Mouse (Mus musculus) hindbrain, embryonic 16.5 days (tissue): ENCODE results near the gene Gm20441. TPM values are rescaled to one million over a fixed set of nuclear protein-coding genes. Genes with fewer than 3 reads are reported as not detected.

Source experiments
- ATAC-seq: fragments of 200-750 bp; cut with Nextera tagmentation; 2 replicates; pipeline ENCODE4 v1.8.0; 2017; ENCODE audit warnings: moderate TSS enrichment, moderate library complexity
- H3K27ac ChIP-seq: fragments of 300-500 bp; sonication (generic); 2 replicates; pipeline ENCODE4 v1.5.1; 2014; ENCODE audit warnings: low read depth, mild to moderate bottlenecking, control low read depth, low read length, moderate library complexity
- H3K27me3 ChIP-seq: fragments of 300-500 bp; sonication (generic); replicated peaks from 2 replicates; pipeline ENCODE4 v1.6.1; 2014; ENCODE audit warnings: low read length; ENCODE audit not compliant: control insufficient read depth, insufficient read depth
- H3K36me3 ChIP-seq: fragments of 300-500 bp; sonication (generic); 2 replicates; pipeline ENCODE4 v1.6.1; 2014; ENCODE audit warnings: mild to moderate bottlenecking, low read length, moderate library complexity, mixed read lengths; ENCODE audit not compliant: control insufficient read depth, insufficient read depth
- H3K4me1 ChIP-seq: fragments of 300-500 bp; sonication (generic); 2 replicates; pipeline ENCODE4 v1.6.1; 2014; ENCODE audit warnings: low read depth, low read length; ENCODE audit not compliant: control insufficient read depth, insufficient read depth
- H3K4me2 ChIP-seq: fragments of 300-500 bp; sonication (generic); 2 replicates; pipeline ENCODE4 v1.6.1; 2014; ENCODE audit warnings: mild to moderate bottlenecking, low read length, control low read depth, moderate library complexity
- H3K4me3 ChIP-seq: fragments of 300-500 bp; sonication (generic); 2 replicates; pipeline ENCODE4 v1.5.1; 2014; ENCODE audit warnings: mild to moderate bottlenecking, low read length, control low read depth, moderate library complexity
- H3K9ac ChIP-seq: fragments of 300-500 bp; sonication (generic); 2 replicates; pipeline ENCODE4 v1.6.1; 2014; ENCODE audit warnings: low read depth, mild to moderate bottlenecking, control low read depth, low read length, moderate library complexity
- H3K9me3 ChIP-seq: fragments of 300-500 bp; sonication (generic); 2 replicates; pipeline ENCODE4 v1.6.1; 2014; ENCODE audit warnings: mild to moderate bottlenecking, low read length, moderate library complexity; ENCODE audit not compliant: control insufficient read depth
- WGBS: fragments of 180-500 bp; shearing (Covaris S2); extraction: QIAGEN DNeasy Blood & Tissue Kit; methylation state at CpG from one replicate; pipeline ENCODE4 v1.1.7; 2014; 5-methylcytosine and 5-hydroxymethylcytosine counted together
- polyA plus RNA-seq: library from polyadenylated mRNA; unstranded; fragments of >200 nt; fragmentation: Nextera tagmentation; extraction: Ambion mirVana; gene quantifications from 2 replicates; pipeline ENCODE4 v1.2.1, GENCODE M21; 2015

Gm20441 gene
- 0.50 TPM in 1 of 2 replicates, not detected in the other for polyA plus RNA-seq

- Histone ChIP-seq H3K27ac (no peak within 1 kb of the TSS), H3K9me3 (no peaks in the 10 kb centered on the region), H3K4me1 (peaks cover 6% of the 10 kb centered on the region), H3K27me3 (peaks cover 16% of the 10 kb centered on the region), H3K36me3 (no peaks in the 10 kb centered on the region), H3K4me2 (peak within 1 kb of the TSS; percentile 70), H3K9ac (peak within 1 kb of the TSS; percentile 47), H3K4me3 (peak within 1 kb of the TSS; percentile 39)
- WGBS: under 1% methylated on average over 28 of the region's 28 CpGs
- ATAC-seq: no peak
Measured at GRCm38 (mm10) chr10:75780769-75781578, at the start of gene Gm20441, which contains the start of gene Gstt3. Gene Gm20441 (minus strand): TSS chr10:75780954. Gene Gstt3 (minus strand): TSS chr10:75781414.

DNA sequence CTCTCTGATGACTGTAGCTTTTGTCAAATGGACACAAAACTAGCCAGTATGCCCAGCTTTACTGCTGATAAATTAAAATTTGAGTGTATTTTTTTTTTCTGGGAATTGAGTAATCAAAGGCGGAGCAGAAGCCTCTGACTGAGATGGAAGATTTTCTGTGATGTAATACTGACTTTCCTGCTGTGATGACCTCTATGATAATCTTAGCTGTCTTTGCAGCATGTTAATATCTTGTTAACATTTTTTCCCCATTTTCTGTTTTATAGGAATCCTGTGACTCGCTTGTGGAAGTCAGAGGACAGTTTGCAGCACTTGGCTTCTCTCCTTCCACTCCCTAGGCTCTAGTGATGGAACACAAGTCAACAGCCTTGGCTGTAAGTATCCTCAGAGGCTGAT is 49.5 kb upstream of the Gm20441 start:
- Histone ChIP-seq H3K27ac (no peak overlapping the region), H3K4me3 (no peak overlapping the region), H3K9ac (no peak overlapping the region), H3K4me2 (no peak overlapping the region), H3K27me3 (no peaks in the 10 kb centered on the region; the same call in none of the 2 replicates), H3K9me3 (no peaks in the 10 kb centered on the region), H3K36me3 (no peaks in the 10 kb centered on the region), H3K4me1 (peaks cover 7% of the 10 kb centered on the region)
- WGBS: 90% methylated on average over 2 of the region's 2 CpGs
- ATAC-seq: no peak

- no peak overlapping the region for H3K4me3 ChIP-seq
- no peak overlapping the region for H3K27ac ChIP-seq
- no peak overlapping the region for H3K9ac ChIP-seq
- H3K4me1 ChIP-seq: peaks cover 7% of the 10 kb centered on the region
- ATAC-seq: no peak
- H3K9me3 ChIP-seq: no peaks in the 10 kb centered on the region
- H3K27me3 ChIP-seq: no peaks in the 10 kb centered on the region; the same call in none of the 2 replicates
- H3K36me3 ChIP-seq: no peaks in the 10 kb centered on the region
- H3K4me2 ChIP-seq: no peak overlapping the region
- WGBS: 88% methylated on average over 2 of the region's 2 CpGs
Measured at GRCm38 (mm10) chr10:75829529-75830274, 48.9 kb upstream of the Gm20441 start.

GRCm38 (mm10) chr10:75828500-75828931 is 47.8 kb upstream of the Gm20441 start:
- H3K4me2 ChIP-seq: no peak overlapping the region
- no peaks in the 10 kb centered on the region for H3K36me3 ChIP-seq
- peak; percentile 90 for ATAC-seq
- H3K4me1 ChIP-seq: no peaks in the 10 kb centered on the region; the same call in 1 of the 2 replicates
- no peak overlapping the region for H3K4me3 ChIP-seq
- H3K9me3 ChIP-seq: no peaks in the 10 kb centered on the region
- no peaks in the 10 kb centered on the region; the same call in none of the 2 replicates for H3K27me3 ChIP-seq
- H3K9ac ChIP-seq: no peak overlapping the region
- no peak overlapping the region for H3K27ac ChIP-seq

DNA sequence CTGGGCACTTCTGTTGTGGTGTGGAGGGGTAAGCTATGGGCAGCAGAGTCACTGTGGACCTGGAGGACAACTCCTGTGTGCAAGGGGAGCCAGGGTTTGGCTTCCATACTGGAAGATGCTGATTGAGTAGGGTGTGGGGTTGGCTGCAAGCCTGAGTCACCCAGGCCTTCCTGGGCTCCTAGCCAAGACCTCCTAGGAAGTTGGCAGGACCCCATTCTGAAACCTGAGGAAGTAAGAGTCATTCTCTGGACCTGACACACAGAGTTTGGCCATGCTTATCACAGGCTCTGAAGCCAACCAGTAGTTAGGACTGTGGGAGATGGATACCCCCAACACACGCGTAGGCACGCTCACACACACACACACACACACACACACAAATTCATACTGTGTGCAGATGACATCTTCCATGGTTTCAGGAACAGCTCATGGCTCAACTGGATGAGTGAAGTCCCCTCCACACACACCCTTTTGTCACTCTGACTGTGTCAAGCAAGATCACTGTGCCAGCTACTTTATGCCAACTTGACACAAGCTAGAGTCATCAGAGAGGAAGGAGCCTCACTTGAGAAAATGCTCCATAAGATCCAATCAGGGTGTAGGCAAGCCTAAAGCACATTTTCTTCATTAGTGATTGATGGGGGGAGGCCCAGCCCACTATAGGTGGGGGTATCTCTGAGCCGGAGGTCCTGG is 47.1 kb upstream of the Gm20441 start:
- H3K9me3 ChIP-seq: no peaks in the 10 kb centered on the region
- no peaks in the 10 kb centered on the region; the same call in 1 of the 2 replicates for H3K4me1 ChIP-seq
- H3K27me3 ChIP-seq: no peaks in the 10 kb centered on the region
- no peak overlapping the region for H3K9ac ChIP-seq
- H3K27ac ChIP-seq: no peak overlapping the region
- ATAC-seq: peak; percentile 64
- H3K4me3 ChIP-seq: no peak overlapping the region
- no peak overlapping the region for H3K4me2 ChIP-seq
- 94% methylated on average over 4 of the region's 4 CpGs for WGBS
- H3K36me3 ChIP-seq: no peaks in the 10 kb centered on the region

- H3K27me3 ChIP-seq: no peaks in the 10 kb centered on the region
- H3K36me3 ChIP-seq: no peaks in the 10 kb centered on the region
- H3K4me3 ChIP-seq: no peak overlapping the region
- H3K9me3 ChIP-seq: no peaks in the 10 kb centered on the region
- WGBS: 87% methylated on average over 4 of the region's 4 CpGs
- H3K4me2 ChIP-seq: no peak overlapping the region
- no peak for ATAC-seq
- H3K9ac ChIP-seq: no peak overlapping the region
- no peak overlapping the region for H3K27ac ChIP-seq
- H3K4me1 ChIP-seq: no peaks in the 10 kb centered on the region; the same call in 1 of the 2 replicates
Measured at GRCm38 (mm10) chr10:75824530-75824929, 43.8 kb upstream of the Gm20441 start.

DNA sequence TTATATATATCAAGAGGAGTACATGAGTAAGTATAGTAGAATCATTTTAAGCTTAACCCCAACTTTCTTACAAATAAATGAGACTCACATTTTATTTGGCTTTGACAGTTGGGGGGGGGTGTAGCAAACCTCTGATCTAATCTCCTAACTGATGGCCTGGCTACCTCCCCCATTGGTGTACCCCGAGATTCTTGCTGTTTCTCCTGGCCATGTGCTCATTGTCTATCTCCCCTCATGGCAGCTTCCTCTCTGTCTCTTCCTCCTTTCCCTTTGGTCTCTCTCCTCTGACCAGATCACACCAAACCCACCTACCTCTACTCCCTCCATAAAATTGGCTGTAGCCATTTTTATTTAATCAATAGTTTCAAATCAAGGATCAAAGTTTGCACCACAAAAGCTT is 43.0 kb upstream of the Gm20441 start:
- H3K27me3 ChIP-seq: no peaks in the 10 kb centered on the region
- H3K27ac ChIP-seq: no peak overlapping the region
- no peak overlapping the region for H3K4me3 ChIP-seq
- no peaks in the 10 kb centered on the region for H3K9me3 ChIP-seq
- H3K4me1 ChIP-seq: no peaks in the 10 kb centered on the region; the same call in 1 of the 2 replicates
- H3K9ac ChIP-seq: no peak overlapping the region
- ATAC-seq: no peak
- 96% methylated on average over 1 of the region's 1 CpGs for WGBS
- H3K4me2 ChIP-seq: no peak overlapping the region
- no peaks in the 10 kb centered on the region for H3K36me3 ChIP-seq

DNA sequence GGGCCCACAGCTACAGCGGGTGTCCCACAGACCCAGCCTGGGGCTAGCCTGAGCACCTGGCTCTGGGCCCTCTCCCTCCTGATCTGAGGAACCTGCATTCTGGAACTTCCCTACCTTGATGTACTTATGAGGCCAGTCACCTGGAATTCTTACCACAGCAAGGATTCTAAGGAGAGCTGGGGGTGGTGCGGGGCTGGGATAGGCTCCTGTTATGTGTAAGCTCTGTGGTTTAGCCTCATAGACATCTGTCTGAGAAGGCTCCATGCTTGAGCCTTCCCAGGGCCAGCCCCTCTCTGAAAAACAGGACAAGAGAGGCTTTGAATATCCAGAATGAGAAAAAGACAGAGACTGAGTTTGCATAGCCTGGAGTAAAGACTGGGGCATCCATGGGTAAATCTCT is 41.7 kb upstream of the Gm20441 start, which contains the start of gene Gstt4:
Gene Gstt4, minus strand, starts transcription at position 101 of the 400 bp plus-strand sequence.
- H3K9ac ChIP-seq: no peak within 1 kb of the TSS
- ATAC-seq: no peak
- no peak within 1 kb of the TSS for H3K4me3 ChIP-seq
- H3K27me3 ChIP-seq: no peaks in the 10 kb centered on the region
- H3K9me3 ChIP-seq: no peaks in the 10 kb centered on the region
- no peak within 1 kb of the TSS for H3K27ac ChIP-seq
- no peaks in the 10 kb centered on the region for H3K4me1 ChIP-seq
- H3K36me3 ChIP-seq: no peaks in the 10 kb centered on the region
- no peak within 1 kb of the TSS for H3K4me2 ChIP-seq
- 93% methylated on average over 2 of the region's 2 CpGs for WGBS
